Mouse (Mus musculus): ENCODE results near the gene Chchd2. TPM values are rescaled to one million over a fixed set of nuclear protein-coding genes. Genes with fewer than 3 reads are reported as not detected.

The Chchd2 gene
- polyA plus RNA-seq, 1 experiment from 2014 or later = 1,010 TPM

- Histone ChIP-seq H3K27me3 (ENCODE audit: control insufficient read depth, insufficient read depth, low read length) (no peaks in the 10 kb centered on the region), H3K9me3 (ENCODE audit: control insufficient read depth, low read length) (no peaks in the 10 kb centered on the region), H3K4me2 (replicated peaks; ENCODE audit: low read depth, low read length) (no peak overlapping the region), H3K27ac (ENCODE audit: low read depth, low read length) (no peak overlapping the region), H3K9ac (ENCODE audit: low read depth, low read length) (no peak overlapping the region), H3K36me3 (ENCODE audit: control insufficient read depth, insufficient read depth, low read length) (no peaks in the 10 kb centered on the region), H3K4me1 (ENCODE audit: control insufficient read depth, insufficient read depth, low read length) (no peaks in the 10 kb centered on the region), H3K4me3 (ENCODE audit: low read length) (no peak overlapping the region)
- WGBS = 86% methylated on average over 2 of the region's 2 CpGs
- ATAC-seq (ENCODE audit: low FRiP score, low TSS enrichment) = no peak
Measured at GRCm38 (mm10) chr5:129871238-129871637, 16.0 kb downstream of the Chchd2 start.

GRCm38 (mm10) chr5:129869238-129869995 is 17.9 kb downstream of the Chchd2 start:
- no peaks in the 10 kb centered on the region; the same call in 1 of the 2 replicates for H3K4me1 ChIP-seq (ENCODE audit: control insufficient read depth, insufficient read depth, low read length)
- H3K27me3 ChIP-seq (ENCODE audit: control insufficient read depth, insufficient read depth, low read length) = no peaks in the 10 kb centered on the region
- H3K36me3 ChIP-seq (ENCODE audit: control insufficient read depth, insufficient read depth, low read length) = no peaks in the 10 kb centered on the region
- H3K4me3 ChIP-seq (ENCODE audit: low read length) = no peak overlapping the region
- no peak overlapping the region for H3K9ac ChIP-seq (ENCODE audit: low read depth, low read length)
- WGBS = 89% methylated on average over 19 of the region's 19 CpGs
- no peak overlapping the region for H3K27ac ChIP-seq (ENCODE audit: low read depth, low read length)
- ATAC-seq (ENCODE audit: low FRiP score, low TSS enrichment) = no peak
- H3K4me2 ChIP-seq (replicated peaks; ENCODE audit: low read depth, low read length) = no peak overlapping the region
- no peaks in the 10 kb centered on the region for H3K9me3 ChIP-seq (ENCODE audit: control insufficient read depth, low read length)

GRCm38 (mm10) chr5:129865841-129866240 is 21.4 kb downstream of the Chchd2 start:
- no peak for ATAC-seq (ENCODE audit: low FRiP score, low TSS enrichment)
- H3K4me2 ChIP-seq (replicated peaks; ENCODE audit: low read depth, low read length) = no peak overlapping the region
- WGBS = 83% methylated on average over 12 of the region's 12 CpGs

GRCm38 (mm10) chr5:129864467-129864866 is 22.8 kb downstream of the Chchd2 start:
- H3K9ac ChIP-seq (ENCODE audit: low read depth, low read length) = no peak overlapping the region
- 9% methylated on average over 18 of the region's 18 CpGs for WGBS
- ATAC-seq (ENCODE audit: low FRiP score, low TSS enrichment) = no peak

More at GRCm38 (mm10) chr5:129865841-129866240, 21.4 kb downstream of the Chchd2 start:
- H3K4me3 ChIP-seq (ENCODE audit: low read length) = no peak overlapping the region
- no peaks in the 10 kb centered on the region for H3K27me3 ChIP-seq (ENCODE audit: control insufficient read depth, insufficient read depth, low read length)
- no peak overlapping the region for H3K27ac ChIP-seq (ENCODE audit: low read depth, low read length)
- H3K4me1 ChIP-seq (ENCODE audit: control insufficient read depth, insufficient read depth, low read length) = no peaks in the 10 kb centered on the region; the same call in 1 of the 2 replicates
- H3K9me3 ChIP-seq (ENCODE audit: control insufficient read depth, low read length) = no peaks in the 10 kb centered on the region; the same call in 1 of the 2 replicates
- H3K9ac ChIP-seq (ENCODE audit: low read depth, low read length) = no peak overlapping the region
- H3K36me3 ChIP-seq (ENCODE audit: control insufficient read depth, insufficient read depth, low read length) = peaks cover 3% of the 10 kb centered on the region; the same call in 1 of the 2 replicates

GRCm38 (mm10) chr5:129862325-129862724 is 24.9 kb downstream of the Chchd2 start:
- WGBS = 95% methylated on average over 6 of the region's 6 CpGs
- Histone ChIP-seq H3K4me1 (ENCODE audit: control insufficient read depth, insufficient read depth, low read length) (no peaks in the 10 kb centered on the region; the same call in 1 of the 2 replicates), H3K9ac (ENCODE audit: low read depth, low read length) (no peak overlapping the region), H3K36me3 (ENCODE audit: control insufficient read depth, insufficient read depth, low read length) (peaks cover 19% of the 10 kb centered on the region; the same call in 1 of the 2 replicates), H3K27ac (ENCODE audit: low read depth, low read length) (no peak overlapping the region), H3K4me3 (ENCODE audit: low read length) (no peak overlapping the region), H3K4me2 (replicated peaks; ENCODE audit: low read depth, low read length) (no peak overlapping the region), H3K27me3 (ENCODE audit: control insufficient read depth, insufficient read depth, low read length) (no peaks in the 10 kb centered on the region), H3K9me3 (ENCODE audit: control insufficient read depth, low read length) (no peaks in the 10 kb centered on the region; the same call in 1 of the 2 replicates)
- ATAC-seq (ENCODE audit: low FRiP score, low TSS enrichment) = 0 out of 2 replicates have a peak, but pooled peaks have one; percentile 13

More at GRCm38 (mm10) chr5:129864467-129864866, 22.8 kb downstream of the Chchd2 start:
- Histone ChIP-seq H3K36me3 (ENCODE audit: control insufficient read depth, insufficient read depth, low read length) (peaks cover 12% of the 10 kb centered on the region; the same call in 1 of the 2 replicates), H3K4me1 (ENCODE audit: control insufficient read depth, insufficient read depth, low read length) (no peaks in the 10 kb centered on the region; the same call in 1 of the 2 replicates), H3K4me2 (replicated peaks; ENCODE audit: low read depth, low read length) (peak overlapping the region; percentile 6; the same call in 1 of the 2 replicates), H3K27ac (ENCODE audit: low read depth, low read length) (no peak overlapping the region), H3K27me3 (ENCODE audit: control insufficient read depth, insufficient read depth, low read length) (no peaks in the 10 kb centered on the region), H3K9me3 (ENCODE audit: control insufficient read depth, low read length) (no peaks in the 10 kb centered on the region; the same call in 1 of the 2 replicates), H3K4me3 (ENCODE audit: low read length) (no peak overlapping the region)

- ATAC-seq (ENCODE audit: low FRiP score, low TSS enrichment) = no peak
- peaks cover 37% of the 10 kb centered on the region for H3K36me3 ChIP-seq (ENCODE audit: control insufficient read depth, insufficient read depth, low read length)
- H3K9ac ChIP-seq (ENCODE audit: low read depth, low read length) = no peak overlapping the region
- H3K27me3 ChIP-seq (ENCODE audit: control insufficient read depth, insufficient read depth, low read length) = no peaks in the 10 kb centered on the region
- no peaks in the 10 kb centered on the region for H3K4me1 ChIP-seq (ENCODE audit: control insufficient read depth, insufficient read depth, low read length)
- no peaks in the 10 kb centered on the region for H3K9me3 ChIP-seq (ENCODE audit: control insufficient read depth, low read length)
- WGBS = 89% methylated on average over 5 of the region's 5 CpGs
- H3K27ac ChIP-seq (ENCODE audit: low read depth, low read length) = no peak overlapping the region
- H3K4me3 ChIP-seq (ENCODE audit: low read length) = no peak overlapping the region
- no peak overlapping the region for H3K4me2 ChIP-seq (replicated peaks; ENCODE audit: low read depth, low read length)
Measured at GRCm38 (mm10) chr5:129856414-129856813, 30.9 kb downstream of the Chchd2 start.

GRCm38 (mm10) chr5:129855163-129855562 is 32.1 kb downstream of the Chchd2 start:
- no peak overlapping the region for H3K9ac ChIP-seq (ENCODE audit: low read depth, low read length)
- H3K27ac ChIP-seq (ENCODE audit: low read depth, low read length) = no peak overlapping the region
- no peaks in the 10 kb centered on the region for H3K4me1 ChIP-seq (ENCODE audit: control insufficient read depth, insufficient read depth, low read length)
- H3K4me2 ChIP-seq (replicated peaks; ENCODE audit: low read depth, low read length) = no peak overlapping the region
- no peaks in the 10 kb centered on the region for H3K9me3 ChIP-seq (ENCODE audit: control insufficient read depth, low read length)
- peak; percentile 40 for ATAC-seq (ENCODE audit: low FRiP score, low TSS enrichment)
- 47% methylated on average over 5 of the region's 5 CpGs for WGBS
- H3K4me3 ChIP-seq (ENCODE audit: low read length) = no peak overlapping the region
- peaks cover 35% of the 10 kb centered on the region for H3K36me3 ChIP-seq (ENCODE audit: control insufficient read depth, insufficient read depth, low read length)
- no peaks in the 10 kb centered on the region for H3K27me3 ChIP-seq (ENCODE audit: control insufficient read depth, insufficient read depth, low read length)

- Histone ChIP-seq H3K4me1 (ENCODE audit: control insufficient read depth, insufficient read depth, low read length) (peaks cover 5% of the 10 kb centered on the region; the same call in 1 of the 2 replicates), H3K4me2 (replicated peaks; ENCODE audit: low read depth, low read length) (peak overlapping the region; percentile 60), H3K9me3 (ENCODE audit: control insufficient read depth, low read length) (no peaks in the 10 kb centered on the region), H3K36me3 (ENCODE audit: control insufficient read depth, insufficient read depth, low read length) (peaks cover 22% of the 10 kb centered on the region), H3K9ac (ENCODE audit: low read depth, low read length) (peak overlapping the region; percentile 78; the same call in 1 of the 2 replicates), H3K27me3 (ENCODE audit: control insufficient read depth, insufficient read depth, low read length) (no peaks in the 10 kb centered on the region), H3K4me3 (ENCODE audit: low read length) (peak overlapping the region; percentile 76), H3K27ac (ENCODE audit: low read depth, low read length) (no peak overlapping the region)
- ATAC-seq (ENCODE audit: low FRiP score, low TSS enrichment) = no peak
- 59% methylated on average over 8 of the region's 8 CpGs for WGBS
Measured at GRCm38 (mm10) chr5:129847558-129847820, 39.8 kb downstream of the Chchd2 start.

Measured in kidney, embryonic 14.5 days (tissue).